Mouse (Mus musculus) ES-E14 (cell line): Measurements from ENCODE around the gene Gm20695. TPM values are rescaled to one million over a fixed set of nuclear protein-coding genes. Genes with fewer than 3 reads are reported as not detected.

Experiments used
- DNase-seq: peaks from one replicate; pipeline ENCODE4 v3.0.0-alpha.2; 2013; ENCODE audit warnings: low read depth, low spot score
- H3K27ac ChIP-seq: 2 replicates; pipeline ENCODE4 v1.5.1; 2012; ENCODE audit warnings: low read depth, mild to moderate bottlenecking, low read length, moderate library complexity, mixed read lengths; ENCODE audit not compliant: poor library complexity, insufficient read depth, severe bottlenecking
- H3K36me3 ChIP-seq: 2 replicates; pipeline ENCODE4 v1.6.1; 2012; ENCODE audit warnings: mild to moderate bottlenecking, low read length, moderate library complexity, mixed read lengths; ENCODE audit not compliant: control insufficient read depth, poor library complexity, insufficient read depth, severe bottlenecking
- H3K4me1 ChIP-seq, 2 experiments: fragments of 150-350 bp in 1 of 2; sonication (generic) in 1 of 2; 2 replicates each; pipeline ENCODE4 v1.6.1; 2012; ENCODE audit warnings: low read length in 2 of 2, mild to moderate bottlenecking in 1 of 2, mixed read lengths in 1 of 2; ENCODE audit not compliant: control insufficient read depth in 2 of 2, insufficient read depth in 2 of 2, poor library complexity in 1 of 2
- H3K4me3 ChIP-seq, 2 experiments: fragments of 150-350 bp in 1 of 2; sonication (generic) in 1 of 2; 2 replicates each; pipeline ENCODE4 v1.5.1; 2012; ENCODE audit warnings: low read length in 2 of 2, low read depth in 1 of 2, mild to moderate bottlenecking in 1 of 2, mixed read lengths in 1 of 2; ENCODE audit not compliant: insufficient read depth in 1 of 2, poor library complexity in 1 of 2, severe bottlenecking in 1 of 2
- H3K9ac ChIP-seq: 2 replicates; pipeline ENCODE4 v1.6.1; 2012; ENCODE audit warnings: low read depth, mild to moderate bottlenecking, low read length, mixed read lengths; ENCODE audit not compliant: poor library complexity, insufficient read depth, severe bottlenecking
- H3K9me3 ChIP-seq: fragments of 150-350 bp; sonication (generic); 2 replicates; pipeline ENCODE4 v1.6.1; 2012; ENCODE audit warnings: low read depth, mild to moderate bottlenecking, low read length; ENCODE audit not compliant: control insufficient read depth, insufficient read depth
- CHD2 ChIP-seq: IDR thresholded peaks from 2 replicates; pipeline ENCODE4 v1.6.1; 2014; ENCODE audit warnings: mild to moderate bottlenecking, low read depth, low read length, inconsistent platforms
- HCFC1 ChIP-seq: IDR thresholded peaks from 2 replicates; pipeline ENCODE4 v1.6.1; 2012; ENCODE audit warnings: low read length, inconsistent platforms, borderline replicate concordance; ENCODE audit not compliant: insufficient read depth
- MAFK ChIP-seq: IDR thresholded peaks from 2 replicates; pipeline ENCODE4 v1.6.1; 2014; ENCODE audit warnings: mild to moderate bottlenecking, low read depth, low read length, inconsistent platforms; ENCODE audit not compliant: insufficient read depth
- ZC3H11A ChIP-seq: IDR thresholded peaks from 2 replicates; pipeline ENCODE4 v1.6.1; 2012; ENCODE audit warnings: low read depth, mild to moderate bottlenecking, inconsistent platforms, low read length, borderline replicate concordance
- ZNF384 ChIP-seq: IDR thresholded peaks from 2 replicates; pipeline ENCODE4 v1.6.1; 2012; ENCODE audit warnings: low read depth, low read length, inconsistent platforms
- in situ Hi-C, 2 experiments: fragments of 600-800 bp; cut with MboI; formaldehyde crosslinking; loops; one replicate each; pipeline ENCODE4 v1.15.1; 2025; ENCODE audit warnings: low sequenced_read_pairs in 2 of 2, inconsistent platforms in 1 of 2; ENCODE audit not compliant: unreplicated experiment in 2 of 2
- total RNA-seq: library from RNA; depleted of rRNA; stranded (reverse); fragments of 300-350 nt; gene quantifications from 2 replicates; pipeline ENCODE4 v1.2.3, GENCODE M21; 2012; rRNA removed

Gene Gm20695
- total RNA-seq, 1 experiment = not detected

GRCm38 (mm10) chr16:3964990-3965389 is 80.5 kb downstream of the Gm20695 start:
- no peaks in the 10 kb centered on the region for H3K9me3 ChIP-seq
- H3K27ac ChIP-seq = no peak overlapping the region
- H3K4me3 ChIP-seq = no peak overlapping the region
- in situ Hi-C loops = no loop called here
- no peak overlapping the region for H3K9ac ChIP-seq
- H3K4me1 ChIP-seq = no peaks in the 10 kb centered on the region
- no peaks in the 10 kb centered on the region for H3K36me3 ChIP-seq
- no peak for TF ChIP-seq HCFC1
- TF ChIP-seq ZC3H11A = no peak
- TF ChIP-seq CHD2 = no peak
- TF ChIP-seq ZNF384 = no peak
- TF ChIP-seq MAFK = no peak
- DNase-seq = no peak

GRCm38 (mm10) chr16:3965534-3965933 is 81.1 kb downstream of the Gm20695 start:
- H3K4me1 ChIP-seq = no peaks in the 10 kb centered on the region
- in situ Hi-C loops = no loop called here
- no peaks in the 10 kb centered on the region for H3K36me3 ChIP-seq
- H3K27ac ChIP-seq = no peak overlapping the region
- TF ChIP-seq MAFK (no peak), HCFC1 (no peak), CHD2 (no peak), ZNF384 (no peak), ZC3H11A (no peak)
- no peak overlapping the region for H3K9ac ChIP-seq
- DNase-seq = no peak
- no peaks in the 10 kb centered on the region for H3K9me3 ChIP-seq
- no peak overlapping the region for H3K4me3 ChIP-seq

Other genes starting within 250 kb of the Gm20695 start
- not detected in 2 replicates for gene Mefv, start 166.6 kb upstream of the Gm20695 start, total RNA-seq
- gene Zfp263, start 140.6 kb upstream of the Gm20695 start, total RNA-seq = 25.4 and 27.5 TPM in 2 replicates
- not detected in 2 replicates for gene Olfr15, start 53.8 kb upstream of the Gm20695 start, total RNA-seq
- 0.85 and 1.0 TPM in 2 replicates for gene Zfp174, start 37.4 kb upstream of the Gm20695 start, total RNA-seq
- gene Naa60, start 12.3 kb upstream of the Gm20695 start, total RNA-seq = 16.8 and 17.4 TPM in 2 replicates
- gene Zfp597, start 87 bp upstream of the Gm20695 start, total RNA-seq = 8.7 and 10.7 TPM in 2 replicates
- 1.5 and 1.7 TPM in 2 replicates for gene 1700037C18Rik, start 24.0 kb downstream of the Gm20695 start, total RNA-seq
- gene Cluap1, start 24.2 kb downstream of the Gm20695 start, total RNA-seq = 10.3 and 12.6 TPM in 2 replicates
- gene Nlrc3, start 92.0 kb downstream of the Gm20695 start, total RNA-seq = 2.1 and 2.3 TPM in 2 replicates
- 36.9 and 40.5 TPM in 2 replicates for gene Slx4, start 119.1 kb downstream of the Gm20695 start, total RNA-seq
- gene Dnase1, start 152.3 kb downstream of the Gm20695 start, total RNA-seq = 1.0 and 1.1 TPM in 2 replicates
- 157 and 174 TPM in 2 replicates for gene Trap1, start 193.2 kb downstream of the Gm20695 start, total RNA-seq